Comparison of ENCODE assay signal across 8 mouse cellular contexts in the genomic region with DNA sequence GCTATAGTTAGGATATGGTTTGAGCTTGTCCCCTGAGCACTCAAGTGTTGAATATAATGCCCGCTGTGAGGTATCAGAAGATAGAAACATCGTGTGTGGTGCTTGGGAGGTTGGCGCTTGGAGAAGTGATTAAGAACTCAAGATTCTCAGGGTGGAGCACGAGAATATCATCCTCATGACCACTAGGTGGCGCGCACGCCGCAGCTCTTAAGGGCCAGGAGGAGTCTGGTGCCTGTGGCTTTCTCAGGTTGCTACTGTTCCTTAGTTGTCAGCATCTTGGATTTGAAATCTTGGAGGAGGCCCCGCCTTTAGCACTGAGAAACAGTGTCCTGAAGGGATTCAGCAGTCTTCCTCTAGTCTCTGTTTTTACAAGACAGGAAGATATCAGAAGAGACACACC. TPM values are rescaled to one million over a fixed set of nuclear protein-coding genes. Genes with fewer than 3 reads are reported as not detected.
DNase-seq lines count a peak whose midpoint lies in the region; ATAC-seq and TF ChIP-seq lines count a peak whose summit lies in the region.

No protein-coding gene starts in this region.

- H3K27ac ChIP-seq in kidney, embryonic 14.5 days (ENCODE audit: low read depth, low read length), result no peak overlapping the region
- no peak overlapping the region for H3K27ac ChIP-seq in limb, embryonic 13.5 days
- no peak overlapping the region for H3K27ac ChIP-seq in stomach, postnatal 0 days (replicated peaks)

- ATAC-seq in activated CD4-positive, CD25-positive, alpha-beta regulatory T cell, adult 4 months, result peak; percentile 80
- ATAC-seq in kidney, embryonic 14.5 days (ENCODE audit: low FRiP score, low TSS enrichment), result peak; percentile 89
- ATAC-seq in limb, embryonic 13.5 days (ENCODE audit: low FRiP score, low read depth), result 0 out of 2 replicates have a peak, but pooled peaks have one; percentile 54
- peak; percentile 65; the same call in 1 of the 2 replicates for ATAC-seq in stomach, postnatal 0 days (ENCODE audit: low FRiP score, low TSS enrichment)

- no peaks in the 10 kb centered on the region for H3K9me3 ChIP-seq in kidney, embryonic 14.5 days (ENCODE audit: control insufficient read depth, low read length)
- H3K9me3 ChIP-seq in limb, embryonic 13.5 days, result no peaks in the 10 kb centered on the region
- H3K9me3 ChIP-seq in stomach, postnatal 0 days (ENCODE audit: control insufficient read depth, low read length), result no peaks in the 10 kb centered on the region

- no peak overlapping the region for H3K4me2 ChIP-seq in kidney, embryonic 14.5 days (replicated peaks; ENCODE audit: low read depth, low read length)
- no peak overlapping the region for H3K4me2 ChIP-seq in limb, embryonic 13.5 days (replicated peaks)
- H3K4me2 ChIP-seq in stomach, postnatal 0 days (replicated peaks; ENCODE audit: low read depth), result no peak overlapping the region

- H3K27me3 ChIP-seq in kidney, embryonic 14.5 days (ENCODE audit: control insufficient read depth, insufficient read depth, low read length), result no peaks in the 10 kb centered on the region
- H3K27me3 ChIP-seq in limb, embryonic 13.5 days, result peaks cover 3% of the 10 kb centered on the region; the same call in 1 of the 2 replicates
- H3K27me3 ChIP-seq in stomach, postnatal 0 days (ENCODE audit: control insufficient read depth, insufficient read depth, low read length), result no peaks in the 10 kb centered on the region

- intact Hi-C loops in gastrocnemius, postnatal 36 days (cut with DNase I), result loop anchor here (1.0 kb wide), 1 partner anchor 34 kb away; no protein-coding TSS in a partner anchor

- DNase-seq in 3134 (ENCODE audit: extremely low read depth, insufficient read length, low spot score), result peak; percentile 30
- DNase-seq in embryo, embryonic 10 days (ENCODE audit: low spot score), result peak; percentile 91
- peak; percentile 57 to 66 for DNase-seq in gastrocnemius, postnatal 36 days
- peak; percentile 63 for DNase-seq in neural tube, embryonic 10.5 days (ENCODE audit: extremely low spot score, low spot score)
- peak; percentile 68 for DNase-seq in stomach, postnatal 0 days (ENCODE audit: low spot score)

- no peak for TF ChIP-seq EP300 in stomach, postnatal 0 days (optimal IDR thresholded peaks at IDR 0.05)

- no peak overlapping the region for H3K4me3 ChIP-seq in kidney, embryonic 14.5 days (ENCODE audit: low read length)
- no peak overlapping the region for H3K4me3 ChIP-seq in limb, embryonic 13.5 days
- no peak overlapping the region for H3K4me3 ChIP-seq in stomach, postnatal 0 days (ENCODE audit: low read depth, low read length)

- WGBS in kidney, embryonic 14.5 days, result 7% methylated on average over 9 of the region's 9 CpGs
- WGBS in limb, embryonic 13.5 days, result 6% methylated on average over 9 of the region's 9 CpGs
- 4% methylated on average over 9 of the region's 9 CpGs for WGBS in stomach, postnatal 0 days

- peak; percentile 92 for TF ChIP-seq CTCF in stomach, postnatal 0 days (IDR thresholded peaks at IDR 0.05; ENCODE audit: low read depth)

- no peak overlapping the region for H3K9ac ChIP-seq in kidney, embryonic 14.5 days (ENCODE audit: low read depth, low read length)
- H3K9ac ChIP-seq in limb, embryonic 13.5 days, result no peak overlapping the region
- no peak overlapping the region for H3K9ac ChIP-seq in stomach, postnatal 0 days (ENCODE audit: low read length)

- H3K36me3 ChIP-seq in kidney, embryonic 14.5 days (ENCODE audit: control insufficient read depth, insufficient read depth, low read length), result no peaks in the 10 kb centered on the region
- no peaks in the 10 kb centered on the region for H3K36me3 ChIP-seq in limb, embryonic 13.5 days
- no peaks in the 10 kb centered on the region for H3K36me3 ChIP-seq in stomach, postnatal 0 days (ENCODE audit: control insufficient read depth, insufficient read depth, low read length)

- H3K4me1 ChIP-seq in kidney, embryonic 14.5 days (ENCODE audit: control insufficient read depth, insufficient read depth, low read length), result no peaks in the 10 kb centered on the region
- no peaks in the 10 kb centered on the region for H3K4me1 ChIP-seq in limb, embryonic 13.5 days
- no peaks in the 10 kb centered on the region for H3K4me1 ChIP-seq in stomach, postnatal 0 days (replicated peaks; ENCODE audit: control insufficient read depth, insufficient read depth)

RNA-seq across cellular contexts. Expression of gene Serpinb1a, which starts 15.5 kb away (rescaled TPM):
- polyA plus RNA-seq in activated CD4-positive, CD25-positive, alpha-beta regulatory T cell, adult 4 months (2017; shearing (Covaris generic)), result 10 to 100 TPM; 20.2 to 24.3 TPM
- 1 to 10 TPM; 2.6 to 6.0 TPM for total RNA-seq in gastrocnemius, postnatal 36 days (2021)
- 6.6 and 7.9 TPM in 2 replicates for polyA plus RNA-seq in kidney, embryonic 14.5 days (2014; fragmentation: Nextera tagmentation; extraction: Ambion mirVana)
- 5.4 and 7.0 TPM in 2 replicates for polyA plus RNA-seq in limb, embryonic 13.5 days (2015; fragmentation: Nextera tagmentation; extraction: Ambion mirVana)
- polyA plus RNA-seq in stomach, postnatal 0 days (2015; fragmentation: Nextera tagmentation; extraction: Ambion mirVana), result 80.1 and 91.1 TPM in 2 replicates

RNA-seq across cellular contexts. Expression of gene Serpinb1c, which starts 31.5 kb away (rescaled TPM):
- not detected for polyA plus RNA-seq in activated CD4-positive, CD25-positive, alpha-beta regulatory T cell, adult 4 months (2017; shearing (Covaris generic))
- total RNA-seq in gastrocnemius, postnatal 36 days (2021), result 1 to 10 TPM; 1.8 to 2.2 TPM
- not detected in 2 replicates for polyA plus RNA-seq in kidney, embryonic 14.5 days (2014; fragmentation: Nextera tagmentation; extraction: Ambion mirVana)
- polyA plus RNA-seq in limb, embryonic 13.5 days (2015; fragmentation: Nextera tagmentation; extraction: Ambion mirVana), result not detected in 2 replicates
- polyA plus RNA-seq in stomach, postnatal 0 days (2015; fragmentation: Nextera tagmentation; extraction: Ambion mirVana), result 0.07 and 0.10 TPM in 2 replicates

Comparison
In these comparisons a context has a peak if more than half of its experiments do, and no peak if none do; other contexts are left out.
1. DNase-seq: peak in every context shown above with its lines; median percentile 91 in embryo, embryonic 10 days; 68 in stomach, postnatal 0 days; 63 in neural tube, embryonic 10.5 days; 62 in gastrocnemius, postnatal 36 days; 30 in 3134.